Mouse (Mus musculus) thymus, adult 2 months (tissue): ENCODE data around the gene Ap1s3.

Experiments used
- CTCF ChIP-seq: fragments of 200-500 bp; IDR thresholded peaks from 2 replicates; pipeline ENCODE4 v1.5.1; 2012; ENCODE audit warnings: mild to moderate bottlenecking, control low read depth, low read length, moderate library complexity, borderline replicate concordance; ENCODE audit not compliant: control insufficient read depth, poor library complexity, insufficient read depth; ENCODE audit errors: extremely low read depth
- POLR2A ChIP-seq: fragments of 200-500 bp; IDR thresholded peaks from 2 replicates; pipeline ENCODE4 v1.6.1; 2012; ENCODE audit warnings: mild to moderate bottlenecking, low read length, control low read depth, moderate library complexity; ENCODE audit not compliant: control insufficient read depth, poor library complexity, insufficient read depth; ENCODE audit errors: extremely low read depth

DNA sequence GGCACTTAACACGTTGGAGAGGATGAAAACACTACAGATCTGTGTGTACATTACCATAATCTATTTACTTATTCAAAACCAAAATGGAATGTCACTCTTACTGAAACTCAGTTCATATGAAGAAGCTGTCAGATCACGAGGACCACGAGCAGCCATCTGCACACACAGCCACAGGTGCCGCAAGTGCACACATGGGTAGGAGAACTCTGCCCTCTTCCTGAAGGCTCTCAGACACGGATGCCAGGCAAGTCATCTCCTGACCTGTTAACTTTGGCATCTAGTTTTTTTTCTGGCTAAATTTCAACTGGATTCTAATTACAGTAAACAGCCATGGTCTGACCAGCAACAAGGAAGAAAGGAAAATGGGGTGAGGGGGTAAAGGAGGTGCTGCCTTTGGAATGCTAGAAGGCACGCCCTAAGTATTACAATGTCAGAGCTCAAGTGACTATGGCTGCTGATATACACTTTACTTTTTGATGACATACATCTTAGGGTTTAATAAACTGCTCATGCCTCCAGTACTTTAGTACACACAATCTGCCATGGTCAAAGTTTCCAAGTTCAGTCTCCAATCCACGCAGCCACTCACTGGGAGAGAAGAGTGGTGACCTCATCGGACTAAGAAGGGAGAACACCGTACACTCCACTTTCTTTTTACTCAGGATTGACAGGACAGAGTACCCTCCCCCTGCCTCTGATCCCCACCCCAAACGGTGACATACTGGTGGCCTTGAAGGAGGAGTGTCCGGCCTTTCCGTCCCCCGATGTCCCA is 42.6 kb upstream of the Ap1s3 start:
- no peak for TF ChIP-seq POLR2A
- no peak for TF ChIP-seq CTCF
